Mouse (Mus musculus) heart, embryonic 16.5 days (tissue): ENCODE data around the gene Bsnd. TPM values are rescaled to one million over a fixed set of nuclear protein-coding genes. Genes with fewer than 3 reads are reported as not detected.

Experiments
- ATAC-seq: fragments of 200-750 bp; cut with Nextera tagmentation; replicated peaks from 2 replicates; pipeline ENCODE4 v1.8.0; 2017; ENCODE audit warnings: moderate number of reproducible peaks; ENCODE audit not compliant: insufficient read depth, low FRiP score; ENCODE audit errors: extremely low read depth
- H3K27ac ChIP-seq: fragments of 300-500 bp; sonication (generic); 2 replicates; pipeline ENCODE4 v1.5.1; 2014; ENCODE audit warnings: mild to moderate bottlenecking, low read length, control low read depth, moderate library complexity
- H3K27me3 ChIP-seq: fragments of 300-500 bp; sonication (generic); 2 replicates; pipeline ENCODE4 v1.6.1; 2014; ENCODE audit warnings: low read length, mixed read lengths; ENCODE audit not compliant: control insufficient read depth, insufficient read depth
- H3K36me3 ChIP-seq: fragments of 300-500 bp; sonication (generic); 2 replicates; pipeline ENCODE4 v1.6.1; 2014; ENCODE audit not compliant: control insufficient read depth, insufficient read depth
- H3K4me1 ChIP-seq: fragments of 300-500 bp; sonication (generic); 2 replicates; pipeline ENCODE4 v1.6.1; 2014; ENCODE audit warnings: low read length, mixed read lengths; ENCODE audit not compliant: control insufficient read depth, insufficient read depth
- H3K4me2 ChIP-seq: fragments of 300-500 bp; sonication (generic); 2 replicates; pipeline ENCODE4 v1.6.1; 2014; ENCODE audit warnings: low read depth, mild to moderate bottlenecking, control low read depth, low read length
- H3K4me3 ChIP-seq: fragments of 300-500 bp; sonication (generic); 2 replicates; pipeline ENCODE4 v1.5.1; 2014; ENCODE audit warnings: mild to moderate bottlenecking, control low read depth, low read length
- H3K9ac ChIP-seq: fragments of 300-500 bp; sonication (generic); 2 replicates; pipeline ENCODE4 v1.6.1; 2014; ENCODE audit warnings: low read length, control low read depth
- H3K9me3 ChIP-seq: fragments of 300-500 bp; sonication (generic); replicated peaks from 2 replicates; pipeline ENCODE4 v1.6.1; 2016; ENCODE audit warnings: low read length; ENCODE audit not compliant: control insufficient read depth
- WGBS: fragments of 180-500 bp; shearing (Covaris S2); extraction: QIAGEN DNeasy Blood & Tissue Kit; methylation state at CpG from one replicate; pipeline ENCODE4 v1.1.7; 2014; 5-methylcytosine and 5-hydroxymethylcytosine counted together
- polyA plus RNA-seq: library from polyadenylated mRNA; unstranded; fragments of >200 nt; fragmentation: Nextera tagmentation; extraction: Ambion mirVana; gene quantifications from 2 replicates; pipeline ENCODE4 v1.2.1, GENCODE M21; 2015

The Bsnd gene
- polyA plus RNA-seq, 1 experiment from 2014 or later: not detected

DNA sequence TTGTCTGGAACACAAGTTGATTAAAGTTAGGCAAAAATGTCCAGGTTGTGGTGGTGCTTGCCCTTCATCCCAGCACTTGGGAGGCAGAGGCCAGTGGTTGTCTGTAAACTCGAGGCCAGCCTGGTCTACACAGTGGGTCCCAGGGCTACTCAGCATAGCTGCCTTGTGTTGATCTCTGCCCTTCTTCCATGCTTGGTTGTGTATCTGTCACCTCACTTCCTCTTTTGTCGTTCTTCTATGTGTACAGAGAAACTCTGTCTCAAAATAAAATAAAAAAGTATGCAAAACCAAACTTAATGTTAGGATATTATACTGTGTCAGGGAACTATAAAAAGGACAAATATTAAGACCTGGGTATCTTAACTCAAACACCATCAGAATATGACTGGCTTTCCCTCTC is 32.0 kb upstream of the Bsnd start:
- Histone ChIP-seq H3K9ac (no peak overlapping the region), H3K4me1 (no peaks in the 10 kb centered on the region; the same call in 1 of the 2 replicates), H3K4me2 (no peak overlapping the region), H3K9me3 (no peaks in the 10 kb centered on the region), H3K27me3 (no peaks in the 10 kb centered on the region), H3K27ac (no peak overlapping the region), H3K4me3 (no peak overlapping the region), H3K36me3 (no peaks in the 10 kb centered on the region)
- no peak for ATAC-seq
- 48% methylated on average over 2 of the region's 2 CpGs for WGBS

DNA sequence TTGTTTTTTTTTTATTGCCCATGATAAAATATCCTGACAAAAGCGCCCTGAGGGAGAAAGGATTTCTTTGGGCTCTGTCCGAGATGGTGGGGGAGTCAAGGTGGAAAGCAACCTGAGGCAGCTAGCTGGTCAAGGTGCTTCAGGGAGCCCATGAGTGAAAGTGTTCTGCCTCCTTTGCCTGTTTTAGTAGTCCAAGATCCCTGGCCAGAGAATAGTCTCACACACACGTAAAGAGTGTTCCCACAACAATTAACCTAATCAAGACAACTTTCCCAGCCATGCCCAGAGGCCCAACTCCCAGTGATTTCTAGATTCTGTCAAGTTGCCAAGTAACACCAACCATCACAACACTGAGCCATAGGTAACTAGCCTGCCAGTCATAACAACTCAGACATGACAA is 30.5 kb upstream of the Bsnd start:
- Histone ChIP-seq H3K9me3 (no peaks in the 10 kb centered on the region), H3K4me1 (no peaks in the 10 kb centered on the region), H3K4me2 (no peak overlapping the region), H3K27ac (no peak overlapping the region), H3K36me3 (no peaks in the 10 kb centered on the region), H3K4me3 (no peak overlapping the region), H3K9ac (no peak overlapping the region), H3K27me3 (no peaks in the 10 kb centered on the region)
- WGBS: 69% methylated on average over 3 of the region's 3 CpGs
- no peak for ATAC-seq

- Histone ChIP-seq H3K4me2 (no peak overlapping the region), H3K4me1 (no peaks in the 10 kb centered on the region), H3K4me3 (no peak overlapping the region), H3K9me3 (no peaks in the 10 kb centered on the region), H3K36me3 (no peaks in the 10 kb centered on the region), H3K27ac (no peak overlapping the region), H3K27me3 (peaks cover 7% of the 10 kb centered on the region; the same call in 1 of the 2 replicates), H3K9ac (no peak overlapping the region)
- no peak for ATAC-seq
- 69% methylated on average over 6 of the region's 6 CpGs for WGBS
Measured at GRCm38 (mm10) chr4:106514606-106515005, 22.5 kb upstream of the Bsnd start.

DNA sequence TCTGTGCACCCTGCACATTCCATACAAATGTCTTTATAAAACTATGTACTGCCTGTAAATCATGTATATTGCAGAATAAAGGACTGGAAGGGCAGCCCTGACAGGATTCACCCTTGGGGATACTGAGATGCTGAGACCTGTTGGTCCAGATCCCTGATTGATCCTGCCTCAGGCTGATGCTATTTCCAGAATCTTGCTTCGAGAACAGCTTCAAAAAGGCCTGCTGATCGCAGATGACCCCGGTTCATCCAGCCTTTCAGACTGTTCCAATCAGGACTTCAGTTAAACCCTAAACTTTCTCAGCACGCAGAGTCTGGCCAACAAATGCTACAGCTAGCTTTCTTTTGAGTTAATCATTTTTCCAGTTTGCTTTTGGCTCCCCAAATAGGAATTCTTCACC is 17.8 kb upstream of the Bsnd start:
- Histone ChIP-seq H3K4me3 (no peak overlapping the region), H3K27me3 (0 out of 2 replicates have a peak, but pooled peaks cover 2% of the 10 kb centered on the region), H3K9me3 (no peaks in the 10 kb centered on the region), H3K9ac (no peak overlapping the region), H3K27ac (no peak overlapping the region), H3K36me3 (no peaks in the 10 kb centered on the region), H3K4me2 (no peak overlapping the region), H3K4me1 (no peaks in the 10 kb centered on the region; the same call in 1 of the 2 replicates)
- 71% methylated on average over 4 of the region's 4 CpGs for WGBS
- ATAC-seq: no peak

DNA sequence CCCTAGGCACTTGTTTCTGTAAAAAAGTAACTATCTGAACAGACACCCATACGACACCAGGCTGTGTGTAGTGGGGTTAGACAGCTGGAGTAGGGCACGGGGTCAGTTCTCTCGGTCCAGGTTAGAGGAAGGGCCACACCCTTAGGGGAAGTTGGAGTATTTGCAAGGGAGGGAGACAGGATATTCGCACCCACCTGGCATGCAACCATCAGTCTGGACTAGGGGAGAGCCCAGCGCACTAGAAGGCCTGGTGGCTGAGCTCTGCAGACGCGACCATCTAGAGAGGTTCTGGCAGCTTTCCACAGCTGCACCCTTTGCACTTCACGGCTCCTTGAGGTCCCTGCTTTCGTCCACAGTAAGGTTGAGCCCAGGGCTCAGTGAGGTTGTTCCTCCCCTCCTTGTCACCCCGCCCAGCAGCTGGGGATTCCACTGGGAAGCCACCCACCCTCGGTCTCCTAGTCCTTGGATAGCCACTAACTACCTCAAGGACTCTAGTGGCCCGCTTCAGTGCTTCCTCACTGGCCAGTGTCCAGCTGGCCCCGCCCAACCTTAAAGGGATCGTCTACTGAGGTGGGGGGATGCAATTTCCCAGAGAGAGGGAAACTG is 13.5 kb upstream of the Bsnd start:
- 55% methylated on average over 14 of the region's 14 CpGs for WGBS

DNA sequence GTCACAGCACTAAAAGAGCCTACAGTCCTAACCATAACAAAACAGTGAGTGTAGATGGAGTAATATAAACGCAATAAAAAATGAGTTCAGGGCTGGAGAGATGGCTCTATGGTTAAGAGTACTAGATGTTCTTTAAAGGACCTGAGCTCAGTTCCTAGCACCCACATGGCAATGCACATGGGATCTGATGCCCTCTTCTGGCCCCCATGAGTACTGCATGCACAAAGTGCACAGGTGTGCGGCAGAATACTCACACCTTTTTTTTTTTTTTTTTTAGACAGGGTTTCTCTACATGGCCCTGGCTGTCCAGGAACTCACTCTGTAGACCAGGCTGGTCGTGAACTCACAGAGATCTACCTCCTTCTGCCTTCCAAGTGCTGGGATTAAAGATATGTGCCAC is 11.5 kb upstream of the Bsnd start:
- ATAC-seq: no peak
- 90% methylated on average over 3 of the region's 3 CpGs for WGBS
- Histone ChIP-seq H3K27me3 (no peaks in the 10 kb centered on the region), H3K9me3 (peaks cover 5% of the 10 kb centered on the region), H3K4me1 (no peaks in the 10 kb centered on the region; the same call in 1 of the 2 replicates), H3K36me3 (no peaks in the 10 kb centered on the region), H3K9ac (no peak overlapping the region), H3K27ac (no peak overlapping the region), H3K4me2 (no peak overlapping the region), H3K4me3 (no peak overlapping the region)

More for the DNA sequence above, 13.5 kb upstream of the Bsnd start:
- H3K36me3 ChIP-seq: no peaks in the 10 kb centered on the region
- H3K27me3 ChIP-seq: no peaks in the 10 kb centered on the region
- no peaks in the 10 kb centered on the region; the same call in 1 of the 2 replicates for H3K4me1 ChIP-seq
- ATAC-seq: no peak
- no peak overlapping the region for H3K4me2 ChIP-seq
- no peak overlapping the region for H3K9ac ChIP-seq
- peaks cover 5% of the 10 kb centered on the region for H3K9me3 ChIP-seq
- H3K27ac ChIP-seq: no peak overlapping the region
- no peak overlapping the region for H3K4me3 ChIP-seq

DNA sequence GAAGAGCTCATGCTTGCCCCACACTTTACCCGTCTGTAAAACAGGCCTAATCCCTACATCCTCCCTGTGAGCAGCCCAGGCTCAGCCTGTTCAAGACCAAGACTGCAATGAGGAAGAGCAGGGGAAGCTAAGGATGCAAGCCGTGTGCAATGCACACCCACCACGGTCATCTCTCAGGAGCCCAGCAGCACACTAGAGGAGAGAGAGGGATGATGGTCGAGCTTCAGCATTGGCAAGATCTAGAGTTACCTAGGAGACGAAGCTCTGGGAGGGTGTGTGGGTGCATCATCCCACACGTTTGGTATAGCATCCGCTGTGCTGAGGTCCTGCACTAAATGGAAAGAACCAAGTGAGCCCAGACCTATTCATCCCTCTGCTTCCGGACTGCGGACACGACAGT is 8.0 kb upstream of the Bsnd start:
- Histone ChIP-seq H3K4me1 (no peaks in the 10 kb centered on the region), H3K9ac (no peak overlapping the region), H3K9me3 (peaks cover 5% of the 10 kb centered on the region), H3K27me3 (no peaks in the 10 kb centered on the region), H3K36me3 (no peaks in the 10 kb centered on the region), H3K4me2 (no peak overlapping the region), H3K4me3 (no peak overlapping the region), H3K27ac (no peak overlapping the region)
- ATAC-seq: no peak
- WGBS: 72% methylated on average over 10 of the region's 10 CpGs

DNA sequence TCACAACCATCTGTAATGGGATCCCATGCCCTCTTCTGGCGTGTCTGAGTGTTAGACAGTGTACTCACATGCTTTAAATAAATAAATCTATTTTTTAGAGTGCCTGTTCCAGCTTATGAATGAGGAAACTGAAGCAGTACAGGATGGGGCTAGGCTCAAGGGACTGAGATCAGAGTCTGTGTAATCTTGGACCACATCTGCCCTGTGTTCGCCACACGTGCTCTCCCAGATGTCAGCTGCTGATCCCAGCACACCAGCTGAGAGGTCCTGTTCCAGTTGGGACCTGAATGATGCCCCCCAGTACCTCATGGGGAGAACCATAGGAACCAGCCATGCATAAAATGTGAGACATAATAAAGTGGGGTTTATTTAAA is 6.4 kb upstream of the Bsnd start:
- H3K9me3 ChIP-seq: peaks cover 2% of the 10 kb centered on the region
- H3K27me3 ChIP-seq: no peaks in the 10 kb centered on the region
- no peak overlapping the region for H3K4me3 ChIP-seq
- 47% methylated on average over 3 of the region's 3 CpGs for whole genome bisulfite sequencing
- no peaks in the 10 kb centered on the region for H3K4me1 ChIP-seq
- no peaks in the 10 kb centered on the region for H3K36me3 ChIP-seq
- H3K27ac ChIP-seq: no peak overlapping the region
- H3K9ac ChIP-seq: no peak overlapping the region
- no peak overlapping the region for H3K4me2 ChIP-seq
- ATAC-seq: no peak

DNA sequence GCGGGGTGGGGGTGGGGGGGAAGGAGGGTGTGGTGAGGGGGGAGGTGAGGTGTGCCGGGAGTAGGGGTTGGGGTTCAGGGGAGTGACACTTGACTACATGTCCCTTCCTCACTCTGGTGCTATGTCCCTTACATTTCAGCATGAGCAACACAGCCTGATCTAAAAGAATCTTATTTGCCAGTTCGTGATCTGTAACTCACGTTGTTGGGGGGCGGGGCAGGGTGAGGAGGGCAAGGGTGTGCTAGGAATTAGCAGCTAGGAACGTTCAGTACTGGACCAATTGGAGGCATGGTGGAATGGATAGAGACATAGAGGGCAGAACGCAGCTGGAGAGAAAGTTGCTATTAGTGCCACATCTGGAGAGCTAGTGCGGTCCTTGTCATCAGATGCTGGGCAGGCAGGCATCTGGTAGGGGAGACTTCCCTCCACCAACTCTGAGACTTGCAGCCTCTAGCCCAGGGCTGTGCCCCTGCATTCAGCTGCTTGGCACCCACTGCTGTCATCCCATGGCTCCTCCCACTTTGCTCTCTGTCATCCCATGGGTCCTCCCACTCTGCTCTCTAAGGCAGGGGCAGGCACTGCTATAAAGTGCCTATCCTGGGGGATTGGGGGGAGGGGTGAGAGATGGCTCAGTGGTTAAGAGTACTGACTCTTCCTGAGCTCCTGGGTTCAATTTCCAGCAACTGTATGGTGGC is 5.8 kb upstream of the Bsnd start:
- Histone ChIP-seq H3K36me3 (no peaks in the 10 kb centered on the region), H3K4me3 (no peak overlapping the region), H3K27ac (no peak overlapping the region), H3K9ac (no peak overlapping the region), H3K4me2 (no peak overlapping the region), H3K4me1 (no peaks in the 10 kb centered on the region), H3K27me3 (no peaks in the 10 kb centered on the region), H3K9me3 (no peaks in the 10 kb centered on the region)
- WGBS: 56% methylated on average over 8 of the region's 8 CpGs
- no peak for ATAC-seq
